Mouse (Mus musculus): ENCODE results near the gene Myom3.

GRCm38 (mm10) chr4:135730951-135731350 is 28.6 kb upstream of the Myom3 start:
- TF ChIP-seq POLR2A (IDR thresholded peaks at IDR 0.05; ENCODE audit: insufficient read depth, low read depth, low read length), result no peak
- no peak for TF ChIP-seq CTCF (IDR thresholded peaks at IDR 0.05)
- no peak for TF ChIP-seq EP300 (IDR thresholded peaks at IDR 0.05; ENCODE audit: insufficient read depth, low read depth, low read length)

All from heart, adult 2 months (tissue).